Mouse (Mus musculus) E14TG2a.4 (cell line): Measurements from ENCODE around the gene Prkag3.

ENCODE experiments used
- CTCF ChIP-seq: conservative IDR thresholded peaks from 2 replicates; pipeline ENCODE4 v1.5.1; 2014; ENCODE audit warnings: low read length
- NANOG ChIP-seq: IDR thresholded peaks from 2 replicates; pipeline ENCODE4 v1.6.1; 2014; ENCODE audit warnings: borderline replicate concordance, low read length, mixed read lengths
- POU5F1 ChIP-seq: IDR thresholded peaks from 2 replicates; pipeline ENCODE4 v1.6.1; 2014; ENCODE audit warnings: low read length, borderline replicate concordance

DNA sequence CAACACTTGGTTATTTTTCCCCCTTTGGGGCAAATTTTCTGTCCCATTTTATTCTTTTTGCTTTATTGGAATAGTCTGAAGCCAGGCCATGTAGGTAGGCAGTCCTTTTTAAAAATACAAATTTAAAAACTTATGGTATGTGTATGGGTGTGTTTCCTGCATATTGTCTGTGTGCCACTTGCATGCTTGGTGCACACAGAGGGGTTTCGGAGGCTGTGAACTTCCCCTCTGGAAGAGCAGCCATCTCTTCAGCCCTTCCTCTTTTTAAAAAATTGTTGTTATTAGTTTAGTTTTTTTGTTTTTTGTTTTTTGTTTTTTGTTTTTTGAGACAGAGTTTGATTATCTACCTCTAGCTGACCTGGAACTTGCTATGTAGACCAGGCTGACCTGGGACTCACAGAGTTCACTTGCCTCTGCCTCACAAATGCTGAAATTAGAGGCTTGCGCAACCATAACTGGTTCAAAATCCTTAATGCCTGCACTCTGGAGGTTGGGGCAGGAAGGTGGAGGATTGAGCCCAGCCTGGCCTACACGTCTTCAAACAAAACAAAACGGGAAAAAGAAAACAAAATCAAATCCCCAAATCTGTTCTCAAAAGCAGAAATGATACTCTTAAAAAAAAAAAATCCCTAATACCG, 36.4 kb downstream of the Prkag3 start:
- TF ChIP-seq CTCF (no peak), POU5F1 (no peak), NANOG (no peak)
